Mouse (Mus musculus): Measurements from ENCODE around the gene Cda.

Cda gene

GRCm38 (mm10) chr4:138367641-138368497 lies at the start of gene Cda:
Gene Cda, minus strand, starts transcription at chr4:138367992.
- no peak for DNase-seq (ENCODE audit: low spot score in 2 of 2)

GRCm38 (mm10) chr4:138416414-138416813 lies 48.6 kb upstream of the Cda start:
- no peak for DNase-seq (ENCODE audit: low spot score in 2 of 2)

- peak in 1 of 2 experiments; percentile 53 for DNase-seq (ENCODE audit: low spot score in 2 of 2)
Observed at GRCm38 (mm10) chr4:138415991-138416390, 48.2 kb upstream of the Cda start.

- DNase-seq (ENCODE audit: low spot score in 2 of 2) = peak in 1 of 2 experiments; percentile 41
Observed at GRCm38 (mm10) chr4:138414725-138415124, 46.9 kb upstream of the Cda start.

- DNase-seq (ENCODE audit: low spot score in 2 of 2) = no peak
Observed at GRCm38 (mm10) chr4:138411504-138412121, 43.8 kb upstream of the Cda start.

- DNase-seq (ENCODE audit: low spot score in 2 of 2) = no peak
Observed at GRCm38 (mm10) chr4:138411011-138411410, 43.2 kb upstream of the Cda start.

GRCm38 (mm10) chr4:138407479-138408194 lies 39.8 kb upstream of the Cda start:
- no peak for DNase-seq (ENCODE audit: low spot score in 2 of 2)

GRCm38 (mm10) chr4:138404806-138405205 lies 37.0 kb upstream of the Cda start:
- no peak for DNase-seq (ENCODE audit: low spot score in 2 of 2)

GRCm38 (mm10) chr4:138396711-138397110 lies 28.9 kb upstream of the Cda start:
- no peak for DNase-seq (ENCODE audit: low spot score in 2 of 2)

- DNase-seq (ENCODE audit: low spot score in 2 of 2) = peak; percentile 61 to 68
Observed at GRCm38 (mm10) chr4:138395971-138396645, 28.3 kb upstream of the Cda start, which contains the start of gene Fam43b. Gene Fam43b, minus strand, starts transcription at chr4:138396528.

- DNase-seq (ENCODE audit: low spot score in 2 of 2) = peak; percentile 33 to 34
Observed at GRCm38 (mm10) chr4:138395087-138395970, 27.5 kb upstream of the Cda start.

GRCm38 (mm10) chr4:138393703-138394102 lies 25.9 kb upstream of the Cda start:
- DNase-seq (ENCODE audit: low spot score in 2 of 2) = no peak

- DNase-seq (ENCODE audit: low spot score in 2 of 2) = no peak
Observed at GRCm38 (mm10) chr4:138383789-138384188, 16.0 kb upstream of the Cda start.

- DNase-seq (ENCODE audit: low spot score in 2 of 2) = no peak
Observed at GRCm38 (mm10) chr4:138382462-138382861, 14.7 kb upstream of the Cda start.

GRCm38 (mm10) chr4:138380132-138380689 lies 12.4 kb upstream of the Cda start:
- DNase-seq (ENCODE audit: low spot score in 2 of 2) = no peak

GRCm38 (mm10) chr4:138379091-138379840 lies 11.5 kb upstream of the Cda start:
- peak; percentile 50 to 53 for DNase-seq (ENCODE audit: low spot score in 2 of 2)

- peak in 1 of 2 experiments; percentile 42 for DNase-seq (ENCODE audit: low spot score in 2 of 2)
Observed at GRCm38 (mm10) chr4:138377526-138377925, 9.7 kb upstream of the Cda start.

GRCm38 (mm10) chr4:138375117-138375516 lies 7.3 kb upstream of the Cda start:
- no peak for DNase-seq (ENCODE audit: low spot score in 2 of 2)

GRCm38 (mm10) chr4:138370996-138371516 lies 3.3 kb upstream of the Cda start:
- no peak for DNase-seq (ENCODE audit: low spot score in 2 of 2)

Measured in frontal cortex, postnatal 25 days (tissue).